Mouse (Mus musculus): ENCODE results near the gene Pfdn5. TPM values are rescaled to one million over a fixed set of nuclear protein-coding genes. Genes with fewer than 3 reads are reported as not detected.
A peak's percentile ranks its signal among the peaks of the same experiment; 100 is the strongest.

Pfdn5 gene
- 427 and 485 TPM in 2 replicates for polyA plus RNA-seq (2015; fragmentation: Nextera tagmentation; extraction: Ambion mirVana)

DNA sequence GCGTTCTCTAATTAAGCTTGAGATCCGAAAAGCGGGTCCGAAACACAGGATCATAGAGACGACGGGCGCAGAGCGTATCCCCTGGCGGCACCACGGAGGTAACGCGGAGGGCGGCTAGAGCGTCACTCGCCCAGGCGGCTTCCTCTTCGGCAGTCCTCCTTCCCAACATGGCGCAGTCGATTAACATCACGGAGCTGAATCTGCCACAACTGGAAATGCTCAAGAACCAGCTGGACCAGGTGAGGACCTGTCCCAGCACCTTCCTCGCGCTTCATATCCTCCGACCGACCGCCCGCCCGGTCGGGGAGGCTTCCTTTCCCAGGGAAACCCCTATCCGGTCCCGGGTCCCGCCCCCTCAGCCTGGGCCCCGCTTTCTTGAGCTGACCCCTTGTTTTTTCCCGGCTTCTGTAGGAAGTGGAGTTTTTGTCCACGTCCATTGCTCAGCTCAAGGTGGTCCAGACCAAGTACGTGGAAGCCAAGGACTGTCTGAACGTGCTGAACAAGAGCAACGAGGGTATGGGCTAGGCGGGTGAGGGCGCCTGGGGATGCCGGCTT, at the start of gene Pfdn5:
Gene Pfdn5 (plus strand): TSS at position 95 of the 555 bp plus-strand sequence.
- Histone ChIP-seq H3K9ac (replicated peaks) (peak within 1 kb of the TSS; percentile 85), H3K4me2 (peak within 1 kb of the TSS; percentile 75), H3K4me1 (peaks cover 27% of the 10 kb centered on the region), H3K27me3 (replicated peaks) (no peaks in the 10 kb centered on the region), H3K4me3 (replicated peaks) (peak within 1 kb of the TSS; percentile 86), H3K9me3 (replicated peaks) (no peaks in the 10 kb centered on the region), H3K27ac (replicated peaks) (peak within 1 kb of the TSS; percentile 84), H3K36me3 (peaks cover 25% of the 10 kb centered on the region)
- ATAC-seq (ENCODE audit: low FRiP score), result peak; percentile 94
- WGBS, result under 1% methylated on average over 40 of the region's 40 CpGs

DNA sequence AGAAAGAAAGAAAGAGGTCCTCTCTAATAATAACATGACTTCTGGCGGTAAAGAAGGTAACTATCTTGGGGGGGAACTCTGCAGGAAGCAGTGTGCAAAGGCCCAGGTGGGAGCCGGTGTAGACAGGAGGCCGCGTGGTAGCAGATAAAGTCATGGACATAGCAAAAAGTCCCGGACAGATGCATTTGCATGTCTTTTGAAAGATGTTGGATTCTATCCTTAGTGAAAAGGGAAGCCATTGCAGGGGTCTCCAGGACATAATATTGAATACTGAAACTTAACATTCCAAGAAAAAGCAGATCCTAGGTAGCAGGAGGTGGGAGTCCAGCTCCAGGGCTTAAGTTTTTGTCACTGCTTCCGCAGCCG, 47.2 kb upstream of the Pfdn5 start:
- Histone ChIP-seq H3K9me3 (replicated peaks) (no peaks in the 10 kb centered on the region), H3K27ac (replicated peaks) (peak overlapping the region; percentile 90), H3K9ac (replicated peaks) (peak overlapping the region; percentile 62), H3K36me3 (peaks cover 21% of the 10 kb centered on the region), H3K4me2 (peak overlapping the region; percentile 95), H3K4me1 (peaks cover 26% of the 10 kb centered on the region), H3K4me3 (replicated peaks) (peak overlapping the region; percentile 79), H3K27me3 (replicated peaks) (no peaks in the 10 kb centered on the region)
- ATAC-seq (ENCODE audit: low FRiP score), result no peak
- 33% methylated on average over 7 of the region's 7 CpGs for WGBS

DNA sequence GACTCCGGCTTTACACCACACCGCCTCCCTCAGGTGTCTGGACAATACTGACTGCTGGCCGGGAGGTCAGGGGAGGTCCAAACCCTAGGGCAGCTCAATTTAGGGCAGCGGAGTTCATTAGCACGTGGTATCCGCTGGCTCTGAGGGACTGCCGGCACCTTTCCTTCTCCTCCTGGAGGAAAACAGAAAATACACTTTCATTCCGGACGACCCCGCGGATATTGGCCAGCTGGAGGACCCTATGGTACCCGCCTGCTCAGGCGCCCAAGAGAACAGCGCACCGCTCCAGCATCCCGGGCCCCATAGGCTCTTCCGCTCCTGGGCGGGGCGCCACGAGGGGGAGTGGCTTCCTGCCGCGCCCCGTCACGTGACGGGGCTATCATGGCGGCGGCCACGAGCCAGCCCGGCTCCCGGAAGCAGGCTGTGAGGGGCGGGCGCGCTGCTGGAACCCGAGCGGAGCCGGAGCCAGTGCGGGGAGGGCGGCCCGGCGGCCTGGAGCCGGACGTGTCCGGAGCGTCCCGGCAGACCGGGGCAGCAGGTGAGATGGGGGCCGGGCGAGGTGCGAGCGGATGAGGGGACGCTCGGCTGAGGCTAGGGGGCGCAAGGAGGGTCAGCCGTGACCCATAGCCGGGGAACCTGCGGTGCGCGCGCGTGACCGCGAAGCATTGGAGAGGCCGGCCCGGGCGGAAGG, 46.7 kb upstream of the Pfdn5 start, which contains the start of gene Mfsd5:
Gene Mfsd5 (plus strand): TSS at position 363 of the 691 bp plus-strand sequence.
- ATAC-seq (ENCODE audit: low FRiP score), result peak; percentile 95
- Histone ChIP-seq H3K4me3 (replicated peaks) (peak within 1 kb of the TSS; percentile 79), H3K9me3 (replicated peaks) (no peaks in the 10 kb centered on the region), H3K4me1 (peaks cover 26% of the 10 kb centered on the region), H3K4me2 (peak within 1 kb of the TSS; percentile 95), H3K9ac (replicated peaks) (peak within 1 kb of the TSS; percentile 79), H3K27me3 (replicated peaks) (no peaks in the 10 kb centered on the region), H3K27ac (replicated peaks) (peak within 1 kb of the TSS; percentile 90), H3K36me3 (peaks cover 21% of the 10 kb centered on the region)
- WGBS, result under 1% methylated on average over 64 of the region's 65 CpGs

DNA sequence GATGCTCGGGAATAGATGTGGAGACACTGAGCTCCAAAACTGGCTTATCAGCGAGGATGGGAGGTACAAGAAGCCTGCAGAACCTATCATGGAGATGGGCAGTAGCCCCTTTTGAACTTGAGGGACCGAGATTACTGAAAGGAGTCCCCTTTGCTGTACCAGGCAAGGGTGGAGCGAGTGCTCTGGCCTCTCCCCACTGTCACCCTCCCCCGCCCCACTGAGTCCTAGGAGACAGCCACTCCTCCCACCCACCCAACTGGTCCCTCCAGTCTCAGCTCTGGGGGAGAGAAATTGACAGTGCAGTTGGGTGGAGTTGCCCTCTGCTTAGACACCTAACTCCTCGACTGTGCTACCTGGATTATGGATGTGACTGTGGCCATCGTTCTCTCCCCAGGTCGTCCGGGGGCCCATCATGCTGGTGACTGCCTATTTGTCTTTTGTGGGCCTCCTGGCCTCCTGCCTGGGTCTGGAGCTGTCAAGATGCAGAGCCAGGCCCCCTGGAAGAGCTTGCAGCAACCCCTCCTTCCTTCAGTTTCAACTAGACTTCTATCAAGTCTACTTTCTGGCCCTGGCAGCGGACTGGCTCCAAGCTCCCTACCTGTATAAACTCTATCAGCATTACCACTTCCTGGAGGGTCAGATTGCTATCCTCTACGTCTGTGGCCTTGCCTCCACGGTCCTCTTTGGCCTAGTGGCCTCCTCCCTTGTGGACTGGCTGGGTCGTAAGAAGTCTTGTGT, 46.0 kb upstream of the Pfdn5 start:
- H3K9ac ChIP-seq (replicated peaks), result peak overlapping the region; percentile 79
- ATAC-seq (ENCODE audit: low FRiP score), result peak; percentile 53
- WGBS, result 29% methylated on average over 13 of the region's 13 CpGs

DNA sequence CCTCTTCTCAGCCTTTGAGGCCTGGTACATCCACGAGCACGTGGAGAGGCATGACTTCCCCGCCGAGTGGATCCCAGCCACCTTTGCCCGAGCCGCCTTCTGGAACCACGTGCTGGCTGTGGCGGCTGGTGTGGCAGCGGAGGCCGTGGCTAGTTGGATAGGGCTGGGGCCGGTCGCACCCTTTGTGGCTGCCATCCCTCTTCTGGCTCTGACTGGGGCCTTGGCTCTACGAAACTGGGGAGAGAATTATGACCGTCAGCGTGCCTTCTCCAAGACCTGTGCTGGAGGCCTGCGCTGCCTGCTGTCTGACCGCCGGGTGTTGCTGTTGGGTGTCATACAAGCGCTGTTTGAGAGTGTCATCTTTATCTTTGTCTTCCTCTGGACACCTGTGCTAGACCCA, 45.3 kb upstream of the Pfdn5 start:
- Histone ChIP-seq H3K4me2 (peak overlapping the region; percentile 95), H3K9ac (replicated peaks) (peak overlapping the region; percentile 79; the same call in 1 of the 2 replicates), H3K36me3 (peaks cover 21% of the 10 kb centered on the region), H3K4me1 (peaks cover 26% of the 10 kb centered on the region), H3K4me3 (replicated peaks) (peak overlapping the region; percentile 79), H3K9me3 (replicated peaks) (no peaks in the 10 kb centered on the region), H3K27me3 (replicated peaks) (no peaks in the 10 kb centered on the region), H3K27ac (replicated peaks) (no peak overlapping the region)
- 96% methylated on average over 19 of the region's 19 CpGs for WGBS
- ATAC-seq (ENCODE audit: low FRiP score), result no peak

More for the DNA sequence above, 46.0 kb upstream of the Pfdn5 start:
- no peaks in the 10 kb centered on the region for H3K9me3 ChIP-seq (replicated peaks)
- peaks cover 21% of the 10 kb centered on the region for H3K36me3 ChIP-seq
- H3K27me3 ChIP-seq (replicated peaks), result no peaks in the 10 kb centered on the region
- peak overlapping the region; percentile 90 for H3K27ac ChIP-seq (replicated peaks)
- H3K4me2 ChIP-seq, result peak overlapping the region; percentile 95
- peak overlapping the region; percentile 79 for H3K4me3 ChIP-seq (replicated peaks)
- H3K4me1 ChIP-seq, result peaks cover 26% of the 10 kb centered on the region

DNA sequence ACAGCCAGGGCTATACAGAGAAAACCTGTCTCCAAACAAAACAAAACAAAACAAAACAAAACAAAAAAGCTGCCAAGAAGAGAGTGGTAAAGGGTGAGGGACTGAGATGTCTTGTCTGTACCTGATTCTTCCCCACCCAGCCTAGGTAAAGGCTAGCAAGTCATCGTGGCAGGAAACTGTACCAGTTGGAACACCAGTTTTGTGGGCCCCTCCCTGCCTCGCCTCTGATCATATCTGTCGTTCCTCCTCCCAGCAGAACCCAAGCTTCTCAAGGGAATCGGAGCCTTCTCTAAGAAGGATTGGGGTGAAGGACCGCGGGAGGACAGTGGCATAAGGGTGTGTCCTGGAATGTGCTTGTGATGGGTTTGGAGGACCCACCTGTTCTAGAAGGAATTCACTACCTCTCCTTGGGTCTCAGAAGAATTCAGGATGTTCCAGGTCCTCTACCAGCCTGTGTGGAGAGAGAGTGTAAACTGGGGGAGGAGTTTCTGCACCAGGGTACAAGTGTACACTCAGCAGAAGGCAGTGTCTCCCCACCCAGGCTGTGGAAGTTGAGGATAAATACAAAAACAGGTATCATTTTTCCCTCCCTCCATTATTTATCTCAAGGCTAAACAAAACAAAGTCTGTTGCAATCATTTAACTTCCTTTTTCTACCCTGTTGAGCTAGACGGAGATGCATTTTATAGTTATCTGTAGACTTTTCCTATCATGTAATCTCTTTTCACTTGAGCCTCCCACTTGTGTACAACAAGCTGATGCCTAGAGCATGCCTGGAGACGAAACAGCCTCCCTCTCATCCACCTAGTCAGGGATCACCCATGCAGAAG, 43.2 kb upstream of the Pfdn5 start:
- no peaks in the 10 kb centered on the region for H3K27me3 ChIP-seq (replicated peaks)
- no peak overlapping the region for H3K4me3 ChIP-seq (replicated peaks)
- peaks cover 26% of the 10 kb centered on the region for H3K4me1 ChIP-seq
- 88% methylated on average over 8 of the region's 8 CpGs for WGBS
- no peak overlapping the region for H3K9ac ChIP-seq (replicated peaks)
- H3K27ac ChIP-seq (replicated peaks), result no peak overlapping the region
- no peak overlapping the region for H3K4me2 ChIP-seq
- peaks cover 21% of the 10 kb centered on the region for H3K36me3 ChIP-seq
- no peak for ATAC-seq (ENCODE audit: low FRiP score)
- no peaks in the 10 kb centered on the region for H3K9me3 ChIP-seq (replicated peaks)

DNA sequence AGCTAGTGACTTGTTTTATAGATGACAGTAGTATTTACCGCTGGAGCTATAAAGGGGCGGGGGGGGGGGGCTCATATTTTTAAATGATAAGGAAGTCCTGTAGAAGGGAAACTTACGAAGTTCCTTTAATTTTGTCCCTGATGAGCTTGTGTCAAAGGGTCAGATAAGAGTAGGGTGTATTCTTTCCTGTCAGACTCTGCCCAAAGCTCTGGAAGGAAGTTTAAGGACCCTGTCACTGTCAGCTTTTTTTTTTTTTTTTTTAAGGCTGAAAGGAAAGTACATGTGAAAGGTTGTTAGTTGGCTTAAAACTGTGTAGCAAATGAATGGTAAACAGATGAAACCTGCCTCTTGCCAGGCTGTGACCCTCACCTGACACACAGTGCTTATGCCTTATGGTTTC, 42.3 kb upstream of the Pfdn5 start:
- no peak overlapping the region for H3K4me3 ChIP-seq (replicated peaks)
- H3K27me3 ChIP-seq (replicated peaks), result no peaks in the 10 kb centered on the region
- WGBS, result 78% methylated on average over 3 of the region's 3 CpGs
- H3K4me2 ChIP-seq, result no peak overlapping the region
- H3K9me3 ChIP-seq (replicated peaks), result no peaks in the 10 kb centered on the region
- ATAC-seq (ENCODE audit: low FRiP score), result no peak
- peaks cover 21% of the 10 kb centered on the region for H3K36me3 ChIP-seq
- H3K4me1 ChIP-seq, result peaks cover 25% of the 10 kb centered on the region
- no peak overlapping the region for H3K27ac ChIP-seq (replicated peaks)
- H3K9ac ChIP-seq (replicated peaks), result no peak overlapping the region

DNA sequence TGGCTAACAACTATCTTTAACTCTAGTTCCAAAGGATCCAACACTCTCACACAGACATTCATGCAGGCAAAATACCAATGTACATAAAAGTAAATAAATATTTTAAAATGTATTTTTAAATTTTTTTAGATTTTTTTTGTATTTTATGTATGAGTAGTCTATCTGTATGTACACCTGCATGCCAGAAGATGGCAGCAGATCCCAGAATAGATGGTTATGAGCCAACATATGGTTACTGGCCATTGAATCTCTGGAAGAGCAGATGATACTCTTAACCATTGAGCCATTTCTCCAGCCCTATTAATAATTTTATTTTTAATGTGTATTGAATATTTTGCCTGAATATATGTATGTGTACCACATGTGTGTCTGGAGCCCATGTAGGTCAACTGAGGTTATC, 38.5 kb upstream of the Pfdn5 start:
- peaks cover 4% of the 10 kb centered on the region for H3K36me3 ChIP-seq
- no peaks in the 10 kb centered on the region for H3K4me1 ChIP-seq
- no peak overlapping the region for H3K27ac ChIP-seq (replicated peaks)
- no peaks in the 10 kb centered on the region for H3K27me3 ChIP-seq (replicated peaks)
- no peak overlapping the region for H3K4me2 ChIP-seq
- H3K9me3 ChIP-seq (replicated peaks), result no peaks in the 10 kb centered on the region
- no peak for ATAC-seq (ENCODE audit: low FRiP score)
- no peak overlapping the region for H3K4me3 ChIP-seq (replicated peaks)
- no peak overlapping the region for H3K9ac ChIP-seq (replicated peaks)

DNA sequence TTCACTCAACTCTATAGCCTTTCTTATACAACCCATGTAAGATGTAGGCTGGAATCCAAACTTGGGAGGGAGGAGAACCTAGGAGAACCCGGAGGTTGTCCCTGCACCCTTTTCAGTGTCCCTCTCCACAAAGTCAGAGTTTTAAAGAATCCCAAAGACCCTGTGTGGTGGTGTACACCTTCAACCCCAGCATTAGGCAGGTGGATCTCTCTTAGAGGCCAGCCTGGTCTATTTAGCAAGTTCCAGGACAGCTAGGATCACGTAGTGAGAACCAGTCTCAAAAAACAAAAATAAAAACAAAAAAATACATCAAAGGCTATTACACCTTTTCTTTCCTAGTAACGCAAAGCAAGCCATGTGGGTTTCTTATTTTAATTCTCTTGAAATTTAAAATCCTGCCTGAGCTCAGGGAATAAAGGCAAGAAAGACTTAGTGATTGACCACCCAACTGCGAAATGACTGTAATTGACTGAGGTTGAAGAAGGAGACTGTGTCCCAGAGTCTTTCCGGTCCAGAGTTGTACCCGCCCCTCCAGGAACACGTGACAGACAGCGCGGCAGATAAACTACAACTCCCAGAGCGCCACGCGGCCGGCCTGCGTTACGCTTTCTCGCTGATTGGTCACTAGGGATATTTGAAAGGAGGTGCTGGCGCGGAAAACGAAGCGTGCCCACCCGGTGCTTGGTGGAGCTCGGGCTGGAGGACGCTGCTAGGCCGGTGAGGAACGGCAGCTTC, 30.1 kb upstream of the Pfdn5 start, which contains the start of gene Espl1:
Gene Espl1 (plus strand): TSS at position 634 of the 735 bp plus-strand sequence.
- peaks cover 11% of the 10 kb centered on the region for H3K4me1 ChIP-seq
- H3K9ac ChIP-seq (replicated peaks), result peak within 1 kb of the TSS; percentile 24; the same call in 1 of the 2 replicates
- H3K4me2 ChIP-seq, result peak within 1 kb of the TSS; percentile 88
- H3K27me3 ChIP-seq (replicated peaks), result no peaks in the 10 kb centered on the region
- WGBS, result 8% methylated on average over 25 of the region's 25 CpGs
- H3K36me3 ChIP-seq, result 0 out of 2 replicates have a peak, but pooled peaks cover 4% of the 10 kb centered on the region
- H3K4me3 ChIP-seq (replicated peaks), result peak within 1 kb of the TSS; percentile 58
- ATAC-seq (ENCODE audit: low FRiP score), result peak; percentile 99
- no peaks in the 10 kb centered on the region for H3K9me3 ChIP-seq (replicated peaks)
- peak within 1 kb of the TSS; percentile 30; the same call in 1 of the 2 replicates for H3K27ac ChIP-seq (replicated peaks)

DNA sequence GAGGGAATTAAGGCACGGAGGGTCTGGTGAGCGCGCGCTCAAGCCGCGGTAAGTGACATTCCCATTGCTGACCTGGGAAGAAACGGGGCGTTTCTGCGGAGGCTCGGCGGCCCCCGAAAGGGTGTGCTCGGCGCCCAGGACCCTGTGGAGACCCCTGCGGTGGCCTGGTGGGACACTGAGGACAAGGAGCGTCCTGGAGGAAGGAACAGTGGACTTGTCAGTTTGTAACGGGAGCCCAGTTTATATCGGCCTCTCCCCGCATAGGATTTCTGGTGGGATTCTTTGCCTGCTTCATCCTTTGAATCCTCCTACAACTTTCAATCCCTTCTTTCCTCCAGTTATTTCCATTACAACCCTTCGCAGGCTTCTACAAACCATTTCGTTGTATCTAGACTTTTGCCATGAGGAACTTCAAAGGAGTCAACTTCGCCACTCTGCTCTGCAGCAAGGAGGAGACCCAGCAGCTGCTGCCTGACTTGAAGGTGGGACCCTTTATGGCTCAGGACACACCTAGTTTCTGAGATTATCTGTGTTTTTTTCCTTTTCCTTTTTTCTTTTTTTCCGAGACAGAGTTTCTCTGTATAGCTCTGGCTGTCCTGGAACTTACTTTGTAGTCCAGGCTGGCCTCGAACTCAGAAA, 29.4 kb upstream of the Pfdn5 start:
- 0 out of 2 replicates have a peak, but pooled peaks have one; percentile 28 for ATAC-seq (ENCODE audit: low FRiP score)
- H3K4me1 ChIP-seq, result peaks cover 11% of the 10 kb centered on the region
- WGBS, result 6% methylated on average over 24 of the region's 24 CpGs
- H3K9me3 ChIP-seq (replicated peaks), result no peaks in the 10 kb centered on the region
- H3K4me2 ChIP-seq, result peak overlapping the region; percentile 88
- H3K9ac ChIP-seq (replicated peaks), result peak overlapping the region; percentile 12; the same call in 1 of the 2 replicates
- no peak overlapping the region for H3K27ac ChIP-seq (replicated peaks)
- 0 out of 2 replicates have a peak, but pooled peaks cover 4% of the 10 kb centered on the region for H3K36me3 ChIP-seq
- H3K4me3 ChIP-seq (replicated peaks), result peak overlapping the region; percentile 58
- H3K27me3 ChIP-seq (replicated peaks), result no peaks in the 10 kb centered on the region
